Mouse (Mus musculus) liver, adult (tissue): ENCODE measurements at regions not wholly inside any gene's neighbourhood (a gene's known extent, or its start where the extent isn't known, plus 50 kb on each side); places are given as distances from the start of the nearest gene placed in this dataset.

Source experiments
- GATA4 ChIP-seq: IDR thresholded peaks from 2 replicates; pipeline ENCODE4 v1.6.1; 2014; ENCODE audit warnings: mild to moderate bottlenecking, low read length; ENCODE audit not compliant: insufficient replicate concordance

DNA sequence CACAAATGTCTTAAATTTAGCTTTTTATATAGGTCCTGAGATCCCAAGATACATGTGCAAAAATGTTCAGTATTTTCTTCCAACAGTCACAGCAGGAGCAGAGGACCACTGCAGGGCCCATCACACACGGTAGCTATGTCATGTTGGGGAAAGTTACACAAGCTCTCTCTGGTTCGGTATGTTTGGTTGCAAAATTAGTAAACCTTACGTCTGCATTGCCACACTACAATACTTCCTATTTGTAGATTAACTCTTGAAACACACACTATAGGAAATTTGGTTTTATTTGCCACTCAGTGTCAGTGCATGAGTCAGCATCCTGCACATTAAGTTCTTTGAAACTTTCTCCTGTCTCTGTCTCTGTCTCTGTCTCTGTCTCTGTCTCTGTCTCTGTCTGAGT lies 82.0 kb downstream of the Cth start:
- no peak for TF ChIP-seq GATA4

DNA sequence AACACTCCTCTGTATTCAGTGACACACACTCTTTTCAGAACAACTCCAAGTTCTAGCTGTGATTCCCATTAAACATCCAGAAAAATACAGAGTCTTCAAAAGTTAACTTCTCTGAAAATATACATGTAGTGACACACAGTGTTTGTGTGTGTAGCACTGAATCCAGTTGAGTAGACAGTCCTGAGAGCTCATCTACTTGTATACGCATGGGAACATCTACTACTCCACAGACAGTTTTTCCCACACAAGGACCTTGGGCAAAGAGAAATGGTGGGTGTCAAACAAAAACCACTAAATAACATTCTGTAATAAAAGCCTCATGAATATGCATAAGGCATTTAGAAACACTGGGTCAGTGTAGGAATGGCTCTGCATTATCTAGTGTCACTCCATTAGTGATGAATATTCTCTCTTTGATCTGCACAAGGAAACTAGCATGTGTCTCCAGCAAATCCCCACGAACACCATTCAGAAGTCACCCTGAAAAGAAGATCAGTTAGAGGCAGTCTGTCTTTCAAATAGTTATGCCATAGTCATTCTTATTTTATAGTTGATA lies 83.6 kb downstream of the Cth start:
- no peak for TF ChIP-seq GATA4

DNA sequence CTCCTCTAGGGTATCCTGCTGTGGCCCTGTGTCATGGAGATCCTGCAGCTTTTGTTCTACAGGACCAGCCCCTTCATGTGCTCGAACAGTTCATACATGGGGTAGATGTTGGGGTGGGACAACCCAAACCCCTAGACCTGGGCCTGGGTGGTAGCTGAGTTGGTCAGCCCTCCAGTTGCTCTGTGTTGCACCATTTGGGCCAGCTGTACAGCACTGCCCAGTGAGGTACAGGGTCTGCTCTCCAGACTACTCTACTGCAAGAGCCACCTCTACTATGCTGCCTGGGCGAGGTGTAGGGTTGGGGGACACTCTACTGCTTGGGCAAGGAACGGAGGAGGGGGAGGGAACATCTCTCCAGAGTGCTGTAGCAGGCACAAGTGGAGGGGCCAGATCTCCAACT lies 120.6 kb downstream of the Cth start:
- TF ChIP-seq GATA4: no peak

DNA sequence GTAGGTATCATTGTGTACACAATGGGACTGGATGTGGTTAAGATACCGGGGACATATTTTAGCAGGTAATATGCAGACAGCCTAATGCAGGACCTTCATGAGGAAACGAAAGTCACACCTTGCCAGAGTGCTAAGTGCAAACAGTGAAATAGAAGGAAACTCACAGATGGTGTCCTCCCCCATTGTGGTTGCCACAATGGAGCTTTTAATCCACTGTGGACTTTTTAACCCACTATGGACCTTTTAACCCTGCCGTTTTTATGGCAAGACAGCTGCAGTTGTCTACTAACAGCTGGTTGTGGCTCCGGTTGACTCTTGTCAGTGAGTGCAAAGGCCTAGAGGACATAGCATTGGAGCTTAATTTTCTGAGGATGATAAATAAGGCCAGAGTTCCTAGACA lies 121.5 kb downstream of the Cth start:
- no peak for TF ChIP-seq GATA4

DNA sequence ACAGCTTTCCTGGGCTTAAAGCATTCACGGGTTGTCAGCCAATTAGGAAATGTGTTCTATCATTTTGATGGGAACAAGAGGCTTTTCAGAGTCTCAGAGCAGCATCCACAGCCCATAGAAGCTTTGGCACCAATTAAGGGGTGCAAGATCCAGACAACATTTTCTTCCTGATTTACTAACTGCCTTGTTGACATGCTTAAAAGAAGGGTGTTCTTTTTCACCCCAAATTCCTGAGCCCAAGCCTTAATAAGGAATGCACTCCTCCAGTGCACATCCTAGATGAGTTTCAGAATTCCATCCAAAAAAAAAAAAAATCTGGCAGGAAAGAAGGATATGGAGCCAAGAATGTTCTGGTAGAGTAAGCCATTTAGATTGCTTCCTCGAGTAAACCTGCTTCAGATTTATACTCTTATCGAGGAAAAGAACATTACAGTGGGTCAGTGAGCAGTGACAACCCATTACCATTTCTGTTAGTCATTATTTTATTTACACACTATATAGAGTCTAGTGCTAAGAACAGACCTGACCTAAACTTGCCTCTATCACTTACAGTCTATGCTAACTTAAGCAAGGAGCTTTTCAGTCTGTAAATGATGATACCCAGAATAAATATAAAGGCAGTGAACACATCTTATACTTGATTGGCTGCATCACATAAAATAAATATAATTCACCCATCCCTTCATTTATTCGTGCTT lies 137.2 kb downstream of the Cth start:
- no peak for TF ChIP-seq GATA4

DNA sequence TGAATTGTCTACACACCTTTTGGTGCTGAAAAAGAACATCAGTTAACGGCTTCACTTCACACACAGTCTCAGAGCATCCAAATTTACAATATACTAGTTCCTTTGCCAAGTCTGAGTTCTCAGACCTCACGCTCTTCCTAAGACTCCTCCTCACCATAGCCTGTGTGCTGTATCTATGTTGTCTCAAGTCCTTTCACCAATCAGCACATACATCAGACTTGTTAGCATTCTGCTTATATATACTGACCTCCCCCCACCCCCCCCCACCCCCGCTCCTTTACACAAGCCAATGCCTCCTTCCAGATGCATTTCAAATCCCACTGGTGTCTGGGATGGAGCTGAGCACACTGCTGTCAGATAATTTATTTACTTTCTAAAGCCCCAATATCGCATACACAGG lies 143.8 kb downstream of the Cth start:
- no peak for TF ChIP-seq GATA4

DNA sequence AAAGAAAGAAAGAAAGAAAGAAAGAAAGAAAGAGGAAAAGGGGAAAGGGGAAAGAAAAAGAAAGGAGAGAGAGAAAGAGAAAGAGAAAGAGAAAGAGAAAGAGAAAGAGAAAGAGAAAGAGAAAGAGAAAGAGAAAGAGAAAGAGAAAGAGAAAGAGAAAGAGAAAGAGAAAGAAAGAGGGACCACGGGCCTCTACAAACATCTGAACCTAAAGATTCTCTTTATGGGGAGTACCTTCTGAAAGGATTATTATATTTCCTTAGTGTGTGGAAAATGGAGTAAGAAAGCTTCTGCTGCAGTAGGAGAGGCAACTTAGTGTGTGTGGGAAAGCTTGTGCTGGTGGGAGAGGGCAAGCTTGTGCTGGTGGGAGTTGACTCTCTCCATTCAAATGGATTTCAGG lies 147.1 kb downstream of the Cth start:
- TF ChIP-seq GATA4: no peak

DNA sequence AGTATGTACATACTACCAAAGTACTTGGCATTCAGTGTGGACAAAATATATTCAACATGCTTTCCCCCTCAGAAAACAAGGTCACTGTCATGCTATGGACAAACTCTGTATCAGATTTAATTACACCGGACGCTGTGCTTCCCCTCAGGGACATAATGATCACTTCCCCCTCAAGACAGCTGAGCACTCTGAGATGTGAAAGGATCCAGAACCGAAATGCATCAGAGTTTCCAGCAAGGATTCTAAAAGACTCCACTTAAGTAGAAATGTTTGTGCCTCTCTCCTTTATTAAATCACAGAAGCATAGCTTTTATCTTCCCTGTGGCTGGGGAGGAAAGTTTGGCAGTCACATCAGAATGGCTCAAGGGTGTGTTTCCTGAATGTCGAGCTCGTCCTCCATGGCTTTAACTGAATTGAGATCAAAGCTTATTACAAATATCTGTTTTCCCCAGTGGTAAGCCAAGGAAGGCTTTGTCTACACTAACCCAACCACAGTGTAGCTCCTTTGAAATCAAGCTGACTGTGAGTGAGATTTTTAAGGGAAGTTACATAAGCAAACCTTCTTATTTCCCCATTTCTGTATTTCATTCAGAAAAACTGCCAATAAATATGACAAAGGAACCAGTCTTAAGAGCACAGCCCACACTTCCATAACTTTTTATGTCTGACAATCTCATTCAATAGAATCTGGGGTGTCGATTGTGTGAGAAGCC lies 161.2 kb downstream of the Cth start:
- TF ChIP-seq GATA4: no peak

DNA sequence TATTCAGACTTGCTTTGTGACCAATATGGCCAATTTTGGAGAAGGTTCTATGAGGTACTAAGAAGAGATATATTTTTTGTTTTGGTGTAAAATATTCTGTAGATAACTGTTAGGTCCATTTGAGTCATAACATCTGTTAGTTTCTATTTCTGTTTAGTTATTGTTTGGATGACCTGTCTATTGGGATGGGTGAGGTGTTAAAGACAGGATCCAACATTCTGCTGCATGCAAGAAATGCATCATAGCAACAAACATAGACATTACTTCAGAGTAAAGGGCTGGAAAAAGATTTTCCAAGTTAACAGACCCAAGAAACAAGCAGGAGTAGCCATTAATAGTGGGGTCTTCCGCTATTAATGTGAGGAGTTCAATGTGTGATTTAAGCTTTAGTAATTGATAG lies 165.0 kb downstream of the Cth start:
- no peak for TF ChIP-seq GATA4

DNA sequence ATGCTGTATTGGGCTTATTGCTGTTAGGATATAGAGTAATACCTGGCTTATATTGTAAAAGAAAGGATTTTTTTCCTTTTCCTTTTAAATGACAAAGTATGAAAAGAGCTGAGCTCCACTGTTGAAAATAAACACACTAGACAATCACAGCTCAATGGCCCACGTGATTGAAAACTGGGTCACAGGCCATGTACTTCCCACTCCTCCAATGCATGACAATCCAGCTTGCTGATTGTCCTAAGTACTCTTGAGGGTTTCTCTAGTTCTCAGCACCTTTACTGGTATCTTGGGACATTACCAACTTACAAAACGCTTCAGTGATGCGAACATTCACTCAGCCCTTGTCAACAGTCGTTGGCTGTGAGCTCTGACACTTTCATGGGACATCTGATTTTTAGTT lies 170.1 kb downstream of the Cth start:
- no peak for TF ChIP-seq GATA4

DNA sequence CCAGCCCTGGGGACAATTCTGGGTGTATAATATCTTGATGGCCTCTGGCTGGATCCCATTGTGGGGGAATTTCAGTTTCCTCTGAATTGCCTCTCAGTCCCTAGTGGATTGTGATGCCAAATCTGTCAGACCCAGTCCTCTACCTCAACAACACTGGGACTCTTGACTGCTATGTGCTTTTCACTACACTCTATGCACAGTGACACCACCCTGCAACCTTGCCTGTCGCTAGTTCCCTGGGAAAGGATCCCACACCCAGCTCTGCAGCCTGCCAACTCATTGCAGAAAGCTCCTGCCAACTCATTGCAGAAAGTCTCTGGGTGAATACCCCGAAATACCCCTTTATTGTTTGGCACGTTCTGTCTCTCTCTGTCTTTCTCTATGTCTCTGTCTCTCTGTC lies 174.6 kb downstream of the Cth start:
- TF ChIP-seq GATA4: no peak

DNA sequence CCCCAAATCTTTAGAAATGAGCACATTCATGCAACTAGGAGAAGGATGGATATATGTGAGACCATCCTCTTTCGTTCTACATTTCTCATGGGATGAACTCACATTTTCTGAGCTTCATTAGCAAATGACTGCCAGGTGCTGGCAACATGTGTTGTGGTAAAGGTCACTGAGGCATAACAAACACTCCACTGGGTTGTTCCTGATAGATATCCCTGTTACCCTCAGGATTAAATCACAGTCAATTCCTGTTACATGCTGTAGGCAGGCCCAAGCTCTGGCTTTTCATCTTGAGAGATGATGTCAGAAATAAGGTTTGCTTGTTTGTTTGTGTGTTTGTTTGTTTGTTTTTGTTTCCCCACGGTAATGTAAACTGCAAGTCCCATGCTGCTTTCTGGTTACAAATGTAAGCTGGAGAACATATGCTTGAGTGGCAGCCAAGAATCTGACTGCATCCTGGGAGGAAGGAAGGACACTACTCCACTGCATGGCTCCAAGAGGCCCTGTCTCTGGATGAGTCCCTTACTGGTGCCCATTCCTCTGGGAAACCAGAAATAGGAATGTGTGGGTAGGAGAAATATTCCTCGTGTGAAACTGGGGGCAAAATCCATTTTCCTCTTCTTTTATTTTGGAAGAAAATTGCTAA lies 176.4 kb downstream of the Cth start:
- no peak for TF ChIP-seq GATA4

DNA sequence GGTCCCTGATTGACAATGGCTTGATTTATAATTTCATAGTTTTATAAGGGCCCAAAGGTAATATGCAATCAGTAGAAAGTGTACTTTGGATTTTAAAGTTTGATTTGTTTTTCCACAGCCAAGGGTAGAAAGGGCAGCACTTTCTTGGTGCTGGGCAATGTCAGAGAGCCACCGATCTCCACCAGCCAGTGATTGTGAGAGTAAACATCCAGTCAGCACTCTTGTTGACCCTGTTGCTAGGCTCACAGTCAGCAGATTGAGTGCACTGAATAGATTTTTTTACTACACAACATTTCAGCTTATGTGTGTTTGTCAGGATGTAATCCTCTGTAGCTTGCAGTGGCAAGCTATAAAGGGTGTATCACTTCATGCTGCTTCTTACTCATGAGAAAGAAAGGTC lies 176.3 kb downstream of the Ptger3 start:
- no peak for TF ChIP-seq GATA4

DNA sequence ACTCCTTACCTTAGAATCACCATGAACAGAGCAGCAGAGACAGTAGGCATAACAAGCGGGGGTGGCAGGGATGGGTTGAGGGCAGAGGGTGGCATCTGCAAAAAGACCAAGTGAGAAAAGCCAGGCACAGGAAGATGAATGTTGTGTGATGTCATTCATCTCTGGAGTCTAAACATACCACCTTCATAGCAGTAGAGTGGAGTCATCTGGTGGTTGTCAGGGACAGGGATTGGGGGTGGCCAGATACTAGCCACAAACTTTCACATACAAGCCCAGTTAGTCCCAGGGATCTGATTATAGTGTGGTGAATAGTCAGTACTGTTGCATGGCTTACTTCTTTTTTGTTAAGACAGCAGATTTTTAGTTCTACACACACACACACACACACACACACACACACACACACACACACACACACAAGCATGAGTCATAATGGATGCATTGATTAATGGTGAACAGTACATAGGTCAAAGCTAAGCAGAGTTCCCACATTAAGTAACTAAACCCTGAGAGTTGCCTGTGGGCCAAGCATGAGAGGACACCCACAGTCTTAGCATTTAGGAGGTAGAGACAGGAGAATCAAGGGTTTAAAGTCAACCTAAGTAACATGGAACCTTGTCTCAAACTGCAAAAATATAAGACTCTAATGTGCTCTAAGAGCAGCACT lies 173.1 kb downstream of the Ptger3 start:
- no peak for TF ChIP-seq GATA4

DNA sequence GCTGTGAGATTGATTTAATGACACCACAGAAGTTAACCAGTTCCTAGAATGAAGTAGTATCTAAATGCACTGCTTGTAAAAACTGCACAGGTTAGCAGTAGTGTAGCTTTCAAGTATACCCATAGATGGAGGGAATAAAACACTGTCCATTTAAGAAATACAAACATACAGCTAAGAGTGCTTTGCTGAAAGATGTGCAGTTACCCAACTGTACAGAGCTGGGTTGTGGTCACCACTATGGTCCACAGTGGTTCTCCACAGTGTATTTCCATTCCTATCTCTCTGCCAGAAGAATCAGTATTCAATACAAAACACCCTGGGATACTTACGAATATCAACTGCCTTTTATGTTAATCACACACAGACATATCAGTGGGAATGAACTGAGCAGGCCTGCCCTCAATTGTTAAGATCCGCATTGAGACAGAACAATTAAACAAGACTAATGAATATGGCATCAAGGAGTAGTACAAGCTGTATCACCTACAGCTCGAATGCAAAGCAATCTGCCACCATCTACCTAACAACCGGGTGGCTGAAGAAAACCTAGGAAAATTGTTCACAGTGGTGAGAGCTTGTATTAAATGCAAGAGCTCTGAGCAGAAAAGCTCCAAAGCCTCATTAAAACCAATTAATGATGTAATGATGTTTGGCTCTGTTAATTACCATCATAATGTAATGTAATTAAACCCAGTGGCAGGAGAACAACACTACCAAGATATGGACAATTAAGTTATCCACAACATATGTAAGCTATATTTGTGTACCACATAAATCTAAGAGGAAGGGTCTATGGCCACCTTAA lies 165.6 kb downstream of the Ptger3 start:
- no peak for TF ChIP-seq GATA4
